Mouse (Mus musculus) T-helper 2 cell (primary cell): ENCODE data around the gene Dennd2a.

Source experiments
- in situ Hi-C: fragments of 300-600 bp; cut with MboI, MseI; formaldehyde crosslinking; loops from one replicate; pipeline ENCODE4 v1.15.1; 2025; ENCODE audit warnings: high pct_unique_total_duplicates

Gene Dennd2a

DNA sequence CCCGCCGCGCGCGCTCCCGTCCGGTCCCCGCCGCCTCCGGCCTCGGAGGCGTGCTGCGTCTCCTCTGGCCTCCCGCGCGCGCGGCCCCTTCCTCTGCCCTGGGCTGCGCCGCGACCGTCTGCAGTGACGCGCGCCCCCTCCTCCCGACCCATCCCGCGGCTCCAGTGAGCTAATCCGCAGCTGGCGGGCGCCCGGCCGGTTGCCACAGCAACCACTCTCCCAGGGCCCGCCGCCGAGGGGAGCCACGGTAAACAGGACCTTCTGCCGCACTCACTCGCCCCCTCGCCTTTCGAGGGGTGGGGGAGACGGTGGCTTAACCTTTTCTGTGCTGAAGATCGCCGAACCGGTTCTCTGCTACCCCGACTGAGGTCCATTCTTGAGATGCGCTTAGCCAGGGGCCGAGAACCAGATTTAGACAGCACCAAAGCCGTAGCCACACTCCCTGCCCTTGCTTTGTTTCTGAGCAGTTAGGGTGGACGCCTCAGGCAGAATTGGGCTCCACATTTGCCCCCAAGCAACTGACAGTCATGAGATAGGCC lies at the start of gene Dennd2a:
Dennd2a (minus strand) TSS at position 145 of the 539 bp plus-strand sequence.
- in situ Hi-C loops, result no loop called here

- in situ Hi-C loops, result loop anchor here (25.0 kb wide), 1 partner anchor 180 kb away; no protein-coding TSS in a partner anchor
Observed at GRCm38 (mm10) chr6:39607365-39607764, 49.7 kb upstream of the Dennd2a start.

DNA sequence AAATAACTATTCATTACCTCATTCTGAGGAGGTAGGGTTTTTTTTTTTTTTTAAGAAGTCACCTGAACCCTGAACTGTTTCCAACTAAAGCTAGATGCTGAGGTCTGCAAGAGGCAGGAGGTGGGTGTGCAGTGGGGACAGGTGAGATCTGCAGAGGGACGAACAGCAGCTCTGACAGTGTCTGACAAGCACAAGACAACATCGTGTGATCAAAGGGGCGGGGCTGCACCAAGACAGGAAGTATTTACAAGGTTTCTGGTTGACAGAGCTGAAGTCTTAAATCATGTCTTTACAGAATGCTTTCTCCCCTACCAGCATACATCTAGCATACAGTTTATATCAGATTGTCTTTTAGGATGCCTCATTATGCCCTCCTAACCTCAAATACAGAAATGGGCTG lies 49.2 kb upstream of the Dennd2a start:
- in situ Hi-C loops, result loop anchor here (25.0 kb wide), 1 partner anchor 180 kb away; no protein-coding TSS in a partner anchor

DNA sequence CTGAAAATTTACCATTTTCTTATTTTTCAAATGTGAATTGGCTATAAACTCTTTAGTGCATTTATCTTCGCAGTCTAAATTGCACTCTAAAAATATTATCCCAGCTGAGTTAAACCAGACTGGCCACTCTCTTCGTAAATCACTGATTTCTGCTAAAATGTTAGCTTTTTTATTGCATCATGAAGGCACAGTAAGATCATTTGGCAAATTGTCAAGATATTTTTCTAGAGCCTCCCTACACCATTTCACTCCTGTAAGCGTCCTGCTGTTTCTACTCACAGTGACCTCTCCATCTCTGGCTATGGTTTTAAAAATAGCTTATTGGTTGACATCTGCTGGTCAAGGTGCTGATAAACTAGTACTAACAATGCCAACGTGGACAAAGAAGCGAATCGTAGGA lies 48.4 kb upstream of the Dennd2a start:
- in situ Hi-C loops, result loop anchor here (25.0 kb wide), 1 partner anchor 181 kb away; no protein-coding TSS in a partner anchor

- in situ Hi-C loops, result loop anchor here (25.0 kb wide), 1 partner anchor 183 kb away; no protein-coding TSS in a partner anchor
Observed at GRCm38 (mm10) chr6:39604565-39604964, 46.9 kb upstream of the Dennd2a start.

DNA sequence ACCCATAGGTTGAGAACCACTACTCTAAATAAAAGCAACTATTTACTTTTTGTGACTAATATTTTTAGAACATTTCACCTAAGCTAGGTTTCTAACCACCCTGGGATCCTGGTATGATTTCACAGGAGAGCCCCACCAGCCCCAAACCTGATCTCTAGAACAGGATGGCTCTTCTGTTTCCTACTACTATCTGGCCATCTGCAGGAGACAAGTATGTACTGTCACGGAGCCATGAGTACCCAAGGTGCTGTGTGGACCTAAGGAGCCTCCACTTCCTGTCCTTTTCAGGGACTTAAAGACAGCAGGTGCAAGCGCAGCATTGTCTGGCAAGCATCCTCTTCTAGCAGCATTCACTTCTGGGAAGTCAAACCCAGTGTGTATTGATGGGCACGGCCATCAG lies 44.2 kb upstream of the Dennd2a start:
- in situ Hi-C loops, result loop anchor here (25.0 kb wide), 1 partner anchor 185 kb away; no protein-coding TSS in a partner anchor

- in situ Hi-C loops, result loop anchor here (25.0 kb wide), 1 partner anchor 186 kb away; no protein-coding TSS in a partner anchor
Observed at GRCm38 (mm10) chr6:39600851-39601250, 43.2 kb upstream of the Dennd2a start.

- in situ Hi-C loops, result no loop called here
Observed at GRCm38 (mm10) chr6:39592401-39593214, 34.9 kb upstream of the Dennd2a start, which contains the start of gene Ndufb2. TSS of gene Ndufb2 (plus strand) at chr6:39592574.

- in situ Hi-C loops, result no loop called here
Observed at GRCm38 (mm10) chr6:39591481-39591880, 33.8 kb upstream of the Dennd2a start.

DNA sequence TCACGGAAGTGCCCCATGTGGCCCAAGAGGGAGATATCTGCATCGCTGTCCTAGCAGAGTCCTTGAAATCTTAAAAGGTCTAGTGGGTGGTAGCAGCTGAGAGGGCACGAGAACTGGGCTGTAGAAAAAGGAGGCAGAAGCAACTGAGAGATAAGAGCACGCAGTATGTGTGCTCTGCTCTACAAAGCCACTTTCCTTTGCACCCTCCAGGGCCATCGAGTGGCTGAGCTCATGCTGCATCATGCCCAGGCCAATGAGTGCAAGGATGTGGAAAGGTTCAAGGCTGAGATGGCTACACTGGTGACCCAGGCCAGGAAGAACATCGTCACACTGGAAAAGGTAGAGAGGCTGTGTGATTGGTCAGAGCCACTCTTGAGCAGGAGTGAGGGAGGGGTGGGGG lies 27.9 kb upstream of the Dennd2a start, which contains the start of gene Gm42420:
Gm42420 (plus strand) TSS at position 237 of the 400 bp plus-strand sequence.
- in situ Hi-C loops, result no loop called here

GRCm38 (mm10) chr6:39581087-39581784 lies 23.6 kb upstream of the Dennd2a start:
- in situ Hi-C loops, result no loop called here

DNA sequence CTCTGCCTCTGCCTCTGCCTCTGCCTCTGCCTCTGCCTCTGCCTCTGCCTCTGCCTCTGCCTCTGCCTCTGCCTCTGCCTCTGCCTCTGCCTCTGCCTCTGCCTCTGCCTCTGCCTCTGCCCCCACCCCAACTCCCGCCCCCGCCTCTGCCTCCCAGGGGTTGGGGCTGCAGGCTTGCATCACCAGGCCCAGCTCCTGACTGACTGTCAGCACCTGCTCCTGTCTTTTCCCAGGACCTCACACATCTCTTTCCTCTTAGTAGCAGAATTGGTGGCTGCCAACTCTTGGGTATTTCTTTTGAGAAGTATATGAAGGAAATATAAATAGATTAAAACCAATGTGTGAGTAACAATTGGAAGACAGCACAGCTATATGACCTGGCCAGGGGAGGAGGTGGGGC lies 22.9 kb upstream of the Dennd2a start:
- in situ Hi-C loops, result no loop called here

DNA sequence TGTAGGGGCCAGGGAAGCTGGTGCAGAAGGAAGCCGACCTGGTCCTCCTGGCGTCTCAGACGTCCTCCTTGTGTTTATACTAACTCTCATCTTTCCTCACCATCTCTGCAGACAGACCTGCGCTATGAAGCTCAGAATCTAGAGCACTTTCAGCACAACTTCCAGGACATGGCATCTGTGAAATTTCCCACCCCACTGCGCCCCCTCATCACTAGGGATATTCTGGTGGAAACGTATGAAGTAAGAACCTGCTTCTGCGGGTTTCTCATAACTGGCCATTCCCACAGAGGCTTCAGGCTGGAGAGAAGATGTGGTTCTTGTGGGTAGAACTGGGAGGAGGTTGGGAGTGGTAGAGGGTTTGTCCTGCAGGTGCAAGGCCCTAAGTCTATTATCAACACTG lies 21.9 kb upstream of the Dennd2a start:
- in situ Hi-C loops, result no loop called here

DNA sequence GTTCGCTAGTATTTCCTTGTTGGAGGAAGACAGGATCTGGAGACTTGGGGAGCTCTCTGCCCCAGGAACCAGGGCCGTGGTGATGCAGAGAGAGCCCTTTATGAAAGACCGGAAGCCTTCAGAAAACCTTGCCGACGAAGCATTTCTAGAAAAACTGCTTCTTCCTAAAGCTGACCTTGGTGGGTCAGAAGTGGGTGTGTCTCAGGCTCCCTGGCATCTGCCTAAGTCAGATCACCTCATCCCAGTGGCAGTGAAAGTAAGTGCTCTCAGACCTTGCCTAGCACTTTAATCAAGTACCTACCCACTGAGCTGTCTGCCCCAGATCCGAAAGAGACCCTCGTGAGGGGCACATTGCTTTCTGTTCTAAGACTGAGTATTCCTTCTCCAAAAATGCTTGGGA lies 17.3 kb upstream of the Dennd2a start:
- in situ Hi-C loops, result no loop called here

DNA sequence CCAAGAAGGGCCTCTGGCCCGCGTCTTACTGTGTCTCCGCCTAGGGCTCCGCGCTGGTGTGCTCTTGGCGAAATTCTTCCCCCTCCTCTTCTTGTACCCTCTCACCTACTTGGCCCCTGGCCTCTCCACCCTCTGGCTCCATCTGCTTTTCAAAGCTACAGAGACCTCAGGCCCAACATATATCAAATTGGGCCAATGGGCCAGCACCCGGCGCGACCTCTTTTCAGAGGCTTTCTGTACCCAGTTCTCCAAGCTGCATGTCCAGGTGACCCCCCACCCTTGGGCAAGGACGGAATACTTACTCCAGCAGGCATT lies 16.8 kb upstream of the Dennd2a start:
- in situ Hi-C loops, result no loop called here

DNA sequence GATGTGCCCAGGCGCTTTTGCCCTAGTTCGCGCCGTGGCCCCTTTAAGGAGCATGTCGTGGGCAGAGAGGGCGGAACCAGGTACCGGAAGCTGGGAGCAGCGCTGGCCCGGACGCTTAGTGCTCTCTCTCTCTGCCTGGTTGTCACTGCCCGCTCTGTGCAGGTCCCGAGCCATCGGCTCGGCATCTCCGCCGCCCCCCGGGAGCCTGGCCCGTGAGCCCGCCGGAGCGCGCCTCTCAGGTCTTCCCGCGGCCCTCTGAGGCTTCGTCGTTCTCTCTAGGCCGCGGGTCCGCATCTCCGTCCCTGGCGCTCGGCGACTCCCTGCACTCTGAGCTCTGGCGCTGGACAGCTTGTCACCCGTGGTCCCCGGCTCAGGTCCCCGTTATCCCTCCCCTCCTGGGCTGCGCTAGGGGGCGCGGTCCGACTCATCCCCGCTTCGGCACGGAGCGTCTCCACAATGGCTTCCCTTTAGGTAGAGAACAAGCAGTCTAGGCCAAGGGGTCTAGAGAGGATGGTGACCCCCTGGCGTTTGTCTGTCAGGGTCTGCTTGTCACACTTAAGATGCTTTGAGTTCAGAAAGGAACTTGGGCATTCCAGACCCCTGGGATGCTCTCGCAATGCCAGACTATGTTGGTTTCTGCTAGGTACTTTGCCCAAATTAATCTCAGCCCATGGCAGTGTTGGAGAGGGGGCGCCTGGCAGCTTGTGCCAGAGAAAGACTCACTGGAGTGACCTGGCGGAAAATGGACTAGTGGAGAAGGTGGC lies 16.3 kb upstream of the Dennd2a start, which contains the start of gene Adck2:
Adck2 (plus strand) TSS at position 83 of the 764 bp plus-strand sequence.
- in situ Hi-C loops, result no loop called here

GRCm38 (mm10) chr6:39570426-39570825 lies 12.8 kb upstream of the Dennd2a start:
- in situ Hi-C loops, result no loop called here

DNA sequence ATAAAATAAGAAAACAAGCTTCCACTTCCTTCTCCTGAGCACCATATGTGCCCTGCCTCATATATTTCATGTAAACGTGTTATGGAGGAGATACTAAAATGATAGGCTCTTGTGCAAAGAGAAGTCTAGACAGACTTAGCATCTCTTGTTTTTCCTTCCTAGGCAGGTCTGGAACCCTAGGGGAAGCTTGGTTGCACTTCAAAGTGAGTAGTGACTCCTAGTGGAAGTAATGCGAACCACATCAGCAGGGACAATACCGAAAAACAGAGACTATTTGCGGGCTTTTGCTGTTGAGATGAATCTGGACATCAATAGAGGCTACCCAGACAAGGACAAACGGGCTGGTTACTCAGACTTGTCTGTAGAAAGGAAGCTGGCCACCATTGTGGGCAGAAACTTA lies 9.9 kb upstream of the Dennd2a start:
- in situ Hi-C loops, result no loop called here

DNA sequence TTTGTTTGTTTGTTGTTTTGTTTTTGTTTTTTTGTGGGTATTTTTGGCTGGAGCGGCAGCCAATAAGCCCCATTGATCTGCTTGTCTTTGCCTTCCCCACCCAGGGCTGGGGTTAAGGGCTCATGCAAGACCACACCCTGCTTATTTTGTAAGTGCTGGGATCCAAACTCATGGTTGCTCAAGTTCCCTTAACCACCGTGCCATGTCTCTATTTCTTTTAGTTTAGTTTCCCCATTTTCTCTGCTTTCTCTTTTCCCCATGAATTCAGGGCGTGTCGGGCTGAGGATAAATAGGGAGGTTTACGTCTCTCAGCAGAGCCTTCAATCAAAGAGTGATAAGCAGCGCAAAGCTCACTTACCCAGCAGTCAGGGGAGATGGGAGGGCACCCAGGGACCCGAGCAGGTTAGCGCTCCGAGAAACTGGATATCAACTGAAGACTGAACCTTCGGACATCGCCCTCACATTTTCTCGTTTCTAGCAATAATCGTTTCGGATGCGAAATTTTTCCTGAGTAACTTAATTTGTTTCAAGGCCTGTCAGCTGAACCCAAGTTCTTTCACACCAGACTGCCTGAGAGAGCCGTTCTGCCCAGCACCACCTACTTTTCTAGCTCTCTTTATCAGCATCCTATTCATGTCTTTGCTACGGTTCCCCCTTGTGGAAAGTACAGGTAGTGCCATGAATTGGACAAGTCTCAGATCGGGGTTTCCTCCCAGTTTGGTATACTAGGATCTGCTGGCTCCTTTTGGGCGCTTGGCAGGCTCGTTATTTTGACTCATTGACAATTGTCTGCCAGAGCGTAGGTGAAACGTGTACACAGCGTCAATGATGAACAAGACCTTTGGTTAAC lies 4.7 kb upstream of the Dennd2a start:
- in situ Hi-C loops, result loop anchor here (5.0 kb wide), 1 partner anchor 95 kb away; no protein-coding TSS in a partner anchor

DNA sequence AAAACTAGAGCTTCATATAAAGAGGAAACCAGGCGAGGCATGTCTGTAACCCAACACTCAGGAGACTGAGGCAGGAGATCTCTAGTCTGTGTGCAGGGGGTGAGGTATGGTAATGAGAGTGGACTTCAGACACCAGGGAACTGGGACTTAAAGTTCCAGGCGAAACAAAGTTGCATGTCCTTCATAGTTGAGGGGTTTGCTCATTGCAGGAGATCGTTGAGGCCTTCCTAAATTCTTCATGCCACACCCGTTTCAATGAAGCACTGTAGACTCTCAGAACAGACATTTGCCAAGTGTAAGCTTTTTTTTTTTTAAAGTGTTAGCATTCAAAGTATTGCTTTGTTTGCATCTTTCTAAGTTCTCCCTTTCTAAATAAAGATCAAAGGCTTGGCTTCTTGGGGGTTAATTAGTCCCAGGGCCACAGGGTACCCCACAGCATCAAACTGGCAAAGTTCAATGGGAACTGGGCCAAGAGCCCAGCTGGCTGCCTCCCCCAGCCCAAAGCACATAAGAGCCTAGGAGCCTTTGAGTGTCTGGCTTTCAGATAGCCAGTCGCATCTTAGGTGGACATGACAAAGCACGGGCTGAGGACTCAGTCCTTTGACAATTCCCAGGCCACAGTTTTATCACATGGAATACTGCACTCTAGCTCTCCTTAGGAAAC lies 1.7 kb upstream of the Dennd2a start:
- in situ Hi-C loops, result no loop called here
